Mouse (Mus musculus): ENCODE measurements around the gene Dgkb.

DNA sequence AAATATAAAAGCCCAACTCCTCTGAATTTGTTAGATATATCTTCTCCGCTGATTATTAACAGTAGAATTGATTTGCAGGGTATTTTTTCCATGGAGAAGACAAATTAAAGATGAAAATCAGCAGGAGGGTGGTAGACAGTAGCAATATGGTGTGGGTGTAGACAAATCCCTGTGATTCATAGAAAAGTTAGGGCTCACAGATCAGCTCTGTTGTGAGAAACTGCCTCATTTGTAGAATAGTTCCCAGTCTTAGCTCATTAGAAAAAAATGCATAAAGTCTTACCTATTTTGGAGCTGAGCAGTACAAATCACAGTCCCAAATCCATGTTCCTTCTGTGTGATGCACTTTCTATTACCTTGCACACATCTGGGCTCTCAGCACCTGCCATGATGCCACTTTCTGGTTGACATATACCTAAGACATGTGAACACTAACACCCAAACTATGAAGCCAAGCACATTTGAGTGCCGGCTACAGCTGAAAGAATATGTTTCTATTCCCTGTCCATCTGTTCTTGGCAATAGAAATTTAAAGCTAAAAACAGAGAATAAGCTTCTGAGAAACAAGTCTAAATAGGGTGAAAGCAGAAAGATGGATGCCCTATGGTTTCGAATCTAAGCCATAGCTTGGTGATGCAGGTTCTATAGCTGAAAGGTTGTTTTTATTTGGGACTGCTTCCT lies 782.8 kb downstream of the Dgkb start:
- TF ChIP-seq POLR2A (IDR thresholded peaks at IDR 0.05; ENCODE audit: borderline replicate concordance, extremely low read depth, insufficient read depth, insufficient read length, poor library complexity, severe bottlenecking), result no peak
- TF ChIP-seq CTCF (IDR thresholded peaks at IDR 0.05; ENCODE audit: borderline replicate concordance, extremely low read depth, insufficient read depth, insufficient read length), result no peak

Data from brain, embryonic 14.5 days (tissue).